Mouse (Mus musculus): Measurements from ENCODE around the gene Tmub2. TPM values are rescaled to one million over a fixed set of nuclear protein-coding genes. Genes with fewer than 3 reads are reported as not detected.
A peak's percentile ranks its signal among the peaks of the same experiment; 100 is the strongest.

Gene Tmub2
- polyA plus RNA-seq, 1 experiment from 2014 or later, result 48.9 TPM

GRCm38 (mm10) chr11:102257514-102257913 is 27.2 kb upstream of the Tmub2 start:
- Histone ChIP-seq H3K9me3 (no peaks in the 10 kb centered on the region), H3K4me1 (peaks cover 16% of the 10 kb centered on the region), H3K4me3 (peak overlapping the region; percentile 3; the same call in 1 of the 2 replicates), H3K36me3 (peaks cover 61% of the 10 kb centered on the region), H3K9ac (no peak overlapping the region), H3K27me3 (no peaks in the 10 kb centered on the region), H3K27ac (peak overlapping the region; percentile 60; the same call in 1 of the 2 replicates), H3K4me2 (replicated peaks) (no peak overlapping the region)
- 30% methylated on average over 9 of the region's 9 CpGs for WGBS
- no peak for ATAC-seq (ENCODE audit: insufficient number of reproducible peaks, insufficient read depth, low FRiP score, low TSS enrichment)

- peaks cover 16% of the 10 kb centered on the region for H3K4me1 ChIP-seq
- no peak overlapping the region for H3K4me3 ChIP-seq
- no peaks in the 10 kb centered on the region for H3K9me3 ChIP-seq
- no peak overlapping the region for H3K4me2 ChIP-seq (replicated peaks)
- 74% methylated on average over 6 of the region's 6 CpGs for WGBS
- H3K27ac ChIP-seq, result peak overlapping the region; percentile 60; the same call in 1 of the 2 replicates
- ATAC-seq (ENCODE audit: insufficient number of reproducible peaks, insufficient read depth, low FRiP score, low TSS enrichment), result no peak
- H3K27me3 ChIP-seq, result no peaks in the 10 kb centered on the region
- H3K36me3 ChIP-seq, result peaks cover 64% of the 10 kb centered on the region
- no peak overlapping the region for H3K9ac ChIP-seq
Observed at GRCm38 (mm10) chr11:102258095-102258494, 26.6 kb upstream of the Tmub2 start.

DNA sequence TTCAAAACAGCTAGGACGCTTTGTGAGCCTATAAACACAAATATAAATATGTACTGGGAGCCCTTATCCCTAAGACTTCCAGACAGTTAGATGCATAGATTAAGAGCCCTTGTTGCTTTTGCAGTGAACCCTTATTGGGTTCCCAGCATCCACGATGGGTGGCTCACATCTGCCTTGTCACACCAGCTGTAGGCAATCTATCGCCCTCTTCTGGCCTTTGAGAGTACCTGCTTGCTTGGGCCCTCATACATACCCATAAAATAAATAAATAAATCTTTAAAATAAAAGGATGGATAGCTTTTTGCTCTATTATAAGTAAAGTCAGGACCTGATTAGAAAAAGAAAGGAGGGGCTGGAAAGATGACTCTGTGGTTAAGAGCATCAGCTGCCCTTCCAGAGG is 26.2 kb upstream of the Tmub2 start:
- no peak for ATAC-seq (ENCODE audit: insufficient number of reproducible peaks, insufficient read depth, low FRiP score, low TSS enrichment)
- Histone ChIP-seq H3K27me3 (no peaks in the 10 kb centered on the region), H3K4me1 (peaks cover 16% of the 10 kb centered on the region), H3K4me3 (no peak overlapping the region), H3K36me3 (peaks cover 60% of the 10 kb centered on the region), H3K4me2 (replicated peaks) (no peak overlapping the region), H3K9ac (no peak overlapping the region), H3K27ac (no peak overlapping the region), H3K9me3 (no peaks in the 10 kb centered on the region)
- 87% methylated on average over 3 of the region's 3 CpGs for WGBS

- H3K9me3 ChIP-seq, result no peaks in the 10 kb centered on the region
- H3K9ac ChIP-seq, result no peak overlapping the region
- no peak for ATAC-seq (ENCODE audit: insufficient number of reproducible peaks, insufficient read depth, low FRiP score, low TSS enrichment)
- H3K36me3 ChIP-seq, result peaks cover 37% of the 10 kb centered on the region
- H3K27me3 ChIP-seq, result no peaks in the 10 kb centered on the region
- 90% methylated on average over 7 of the region's 7 CpGs for WGBS
- no peak overlapping the region for H3K27ac ChIP-seq
- H3K4me3 ChIP-seq, result no peak overlapping the region
- peaks cover 8% of the 10 kb centered on the region; the same call in 1 of the 2 replicates for H3K4me1 ChIP-seq
- H3K4me2 ChIP-seq (replicated peaks), result no peak overlapping the region
Observed at GRCm38 (mm10) chr11:102263211-102263610, 21.5 kb upstream of the Tmub2 start.

DNA sequence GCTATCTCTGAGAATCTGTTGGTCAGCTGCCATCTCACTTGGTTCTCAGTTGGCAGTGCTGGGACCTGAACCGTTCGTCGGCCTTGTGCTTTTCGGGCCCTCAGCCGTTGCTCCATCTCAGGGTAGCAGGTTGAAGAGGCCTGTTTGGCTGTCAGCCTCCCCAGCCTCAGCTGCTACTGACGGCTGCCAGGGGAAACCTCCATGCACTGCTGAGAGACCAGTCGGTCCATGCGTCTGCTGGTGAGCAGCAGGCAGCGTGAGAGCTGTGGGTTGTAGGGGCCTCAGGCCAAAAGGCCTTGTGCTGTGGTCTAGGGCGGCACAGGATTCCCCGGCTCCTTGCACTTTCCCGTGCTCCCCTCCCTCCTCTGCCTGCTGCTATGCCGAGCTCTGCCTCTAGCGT is 18.9 kb upstream of the Tmub2 start:
- Histone ChIP-seq H3K4me2 (replicated peaks) (no peak overlapping the region), H3K27ac (no peak overlapping the region), H3K27me3 (no peaks in the 10 kb centered on the region), H3K4me3 (no peak overlapping the region), H3K9ac (no peak overlapping the region), H3K4me1 (peaks cover 7% of the 10 kb centered on the region; the same call in 1 of the 2 replicates), H3K9me3 (no peaks in the 10 kb centered on the region), H3K36me3 (peaks cover 16% of the 10 kb centered on the region)
- 57% methylated on average over 14 of the region's 14 CpGs for WGBS
- ATAC-seq (ENCODE audit: insufficient number of reproducible peaks, insufficient read depth, low FRiP score, low TSS enrichment), result no peak

DNA sequence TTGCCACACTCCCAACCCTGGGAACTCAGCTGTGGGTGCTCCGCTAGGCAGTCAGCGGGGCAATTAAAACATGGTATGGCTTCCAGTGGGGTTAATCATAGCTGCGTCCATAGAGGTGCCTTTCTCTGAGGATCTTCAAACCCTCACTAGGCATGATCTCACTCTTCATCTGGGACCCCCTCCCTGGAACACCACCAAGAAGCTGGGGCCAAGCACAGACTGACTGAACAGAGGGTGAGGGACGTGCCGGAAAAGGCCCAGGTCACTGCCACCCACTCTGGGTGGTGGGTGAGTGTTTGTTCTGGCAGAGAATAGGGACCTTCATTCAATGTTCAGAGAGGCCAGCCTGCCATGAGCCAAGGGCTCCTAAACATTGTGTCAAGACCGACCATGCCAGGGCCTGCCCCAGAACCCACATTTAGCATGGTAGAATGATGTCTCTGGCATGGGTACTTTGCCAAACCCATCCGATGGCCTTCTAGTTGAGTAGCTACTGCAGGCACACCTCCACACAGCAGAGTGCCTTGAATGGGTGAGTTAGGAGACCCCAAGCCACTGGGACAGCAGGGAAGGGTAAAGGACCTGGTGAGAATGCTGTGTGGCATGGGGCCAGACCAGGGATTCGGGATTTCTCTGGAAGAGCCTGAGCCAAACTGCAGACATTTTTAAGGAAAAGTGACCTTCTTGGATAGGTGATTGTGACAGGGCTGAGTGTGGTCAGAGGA is 17.9 kb upstream of the Tmub2 start:
- H3K27me3 ChIP-seq, result no peaks in the 10 kb centered on the region
- H3K4me1 ChIP-seq, result peaks cover 7% of the 10 kb centered on the region; the same call in 1 of the 2 replicates
- 89% methylated on average over 8 of the region's 8 CpGs for WGBS
- no peak overlapping the region for H3K4me2 ChIP-seq (replicated peaks)
- no peak for ATAC-seq (ENCODE audit: insufficient number of reproducible peaks, insufficient read depth, low FRiP score, low TSS enrichment)
- H3K9ac ChIP-seq, result no peak overlapping the region
- H3K36me3 ChIP-seq, result peaks cover 15% of the 10 kb centered on the region
- no peaks in the 10 kb centered on the region for H3K9me3 ChIP-seq
- H3K27ac ChIP-seq, result no peak overlapping the region
- H3K4me3 ChIP-seq, result no peak overlapping the region

GRCm38 (mm10) chr11:102267480-102267879 is 17.3 kb upstream of the Tmub2 start:
- peaks cover 9% of the 10 kb centered on the region; the same call in 1 of the 2 replicates for H3K36me3 ChIP-seq
- peaks cover 7% of the 10 kb centered on the region; the same call in 1 of the 2 replicates for H3K4me1 ChIP-seq
- H3K27me3 ChIP-seq, result no peaks in the 10 kb centered on the region
- H3K9ac ChIP-seq, result no peak overlapping the region
- H3K27ac ChIP-seq, result no peak overlapping the region
- no peaks in the 10 kb centered on the region for H3K9me3 ChIP-seq
- no peak overlapping the region for H3K4me2 ChIP-seq (replicated peaks)
- 6% methylated on average over 11 of the region's 11 CpGs for WGBS
- H3K4me3 ChIP-seq, result no peak overlapping the region
- ATAC-seq (ENCODE audit: insufficient number of reproducible peaks, insufficient read depth, low FRiP score, low TSS enrichment), result no peak

DNA sequence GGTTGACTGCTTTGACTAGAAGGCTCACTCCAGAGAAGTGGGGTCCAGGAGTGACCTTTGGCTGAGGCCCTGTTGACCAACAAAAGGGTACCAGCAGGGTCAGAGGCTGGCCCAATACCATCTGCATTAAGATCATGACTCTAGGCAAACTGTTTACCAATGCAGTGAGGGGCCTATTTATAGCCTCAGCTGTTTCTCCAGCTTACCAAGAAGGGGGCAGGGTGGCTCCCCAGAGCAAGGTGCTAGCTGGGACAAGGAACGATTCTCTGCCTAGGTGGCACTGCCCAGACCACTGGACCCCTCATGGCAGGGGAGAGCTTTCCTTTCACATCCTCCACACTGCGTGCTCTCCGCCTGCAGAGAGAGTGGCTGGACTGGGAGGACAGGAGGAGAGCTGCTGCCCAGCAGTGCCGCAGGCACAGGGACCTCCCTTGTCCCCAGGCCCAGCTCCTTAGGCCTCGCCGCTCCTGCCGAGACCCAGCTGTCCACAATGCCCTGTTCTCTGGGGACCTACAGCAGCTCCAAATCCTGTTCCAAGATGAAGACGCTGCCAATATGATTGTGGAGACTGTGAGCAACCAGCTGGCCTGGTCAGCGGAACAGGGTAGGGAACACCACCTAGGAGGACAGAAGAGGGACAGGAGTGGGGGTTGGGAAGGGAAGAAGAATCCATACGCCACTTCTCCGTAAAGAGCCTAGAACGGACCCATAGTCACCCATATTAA is 16.0 kb upstream of the Tmub2 start, which contains the start of gene Asb16:
Gene Asb16, plus strand, starts transcription at position 224 of the 725 bp plus-strand sequence.
- Histone ChIP-seq H3K27me3 (no peaks in the 10 kb centered on the region), H3K4me3 (no peak within 1 kb of the TSS), H3K27ac (no peak within 1 kb of the TSS), H3K4me1 (peaks cover 7% of the 10 kb centered on the region; the same call in 1 of the 2 replicates), H3K9ac (no peak within 1 kb of the TSS), H3K36me3 (0 out of 2 replicates have a peak, but pooled peaks cover 5% of the 10 kb centered on the region), H3K4me2 (replicated peaks) (no peak within 1 kb of the TSS), H3K9me3 (no peaks in the 10 kb centered on the region)
- WGBS, result 88% methylated on average over 12 of the region's 12 CpGs
- ATAC-seq (ENCODE audit: insufficient number of reproducible peaks, insufficient read depth, low FRiP score, low TSS enrichment), result no peak

DNA sequence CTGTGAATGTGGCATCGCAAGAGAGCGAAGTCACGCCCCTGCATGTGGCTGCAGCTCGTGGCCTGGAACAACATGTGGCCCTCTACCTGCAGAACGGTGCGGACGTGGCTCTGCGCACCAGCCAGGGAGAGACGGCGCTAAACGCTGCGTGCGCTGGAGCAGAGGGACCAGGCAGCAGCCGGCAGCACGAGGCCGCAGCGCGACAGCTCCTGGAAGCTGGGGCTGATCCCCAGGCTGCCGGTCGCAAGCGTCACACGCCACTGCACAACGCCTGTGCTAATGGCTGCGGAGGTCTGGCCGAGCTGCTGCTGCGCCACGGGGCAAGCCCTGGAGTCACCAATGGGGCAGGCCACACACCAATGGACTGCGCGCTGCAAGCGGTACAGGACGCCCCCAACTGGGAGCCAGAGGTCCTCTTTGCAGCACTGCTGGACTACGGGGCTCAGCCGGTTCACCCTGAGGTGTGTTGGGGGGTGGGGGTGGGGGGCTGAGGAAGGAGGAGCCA is 8.3 kb upstream of the Tmub2 start:
- peak overlapping the region; percentile 60 for H3K9ac ChIP-seq
- peaks cover 14% of the 10 kb centered on the region; the same call in 1 of the 2 replicates for H3K4me1 ChIP-seq
- H3K27me3 ChIP-seq, result peaks cover 8% of the 10 kb centered on the region; the same call in 1 of the 2 replicates
- no peaks in the 10 kb centered on the region for H3K9me3 ChIP-seq
- under 1% methylated on average over 33 of the region's 33 CpGs for WGBS
- H3K36me3 ChIP-seq, result no peaks in the 10 kb centered on the region
- H3K27ac ChIP-seq, result 0 out of 2 replicates have a peak overlapping the region, but pooled peaks have one; percentile 46
- peak overlapping the region; percentile 87 for H3K4me2 ChIP-seq (replicated peaks)
- ATAC-seq (ENCODE audit: insufficient number of reproducible peaks, insufficient read depth, low FRiP score, low TSS enrichment), result peak; percentile 77
- H3K4me3 ChIP-seq, result peak overlapping the region; percentile 41

DNA sequence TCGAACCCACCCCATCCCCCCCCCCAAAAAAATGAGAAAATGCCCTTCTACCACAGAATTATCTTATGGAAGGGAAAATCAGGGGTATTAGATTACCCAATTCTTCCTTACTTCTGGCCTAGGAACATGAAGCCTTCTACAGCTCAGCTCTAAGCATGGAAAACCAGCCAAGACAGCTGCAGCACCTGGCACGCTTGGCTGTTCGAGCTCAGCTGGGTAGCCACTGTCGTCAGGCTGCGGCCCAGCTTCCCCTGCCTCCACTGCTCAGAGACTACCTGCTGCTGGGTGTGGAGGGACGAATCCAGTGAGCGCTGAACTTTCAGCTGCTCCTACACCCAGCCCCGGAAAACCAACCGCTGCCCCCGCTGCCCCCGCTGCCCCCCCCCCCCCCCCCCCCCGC is 7.0 kb upstream of the Tmub2 start:
- Histone ChIP-seq H3K4me2 (replicated peaks) (no peak overlapping the region), H3K27ac (no peak overlapping the region), H3K4me1 (peaks cover 14% of the 10 kb centered on the region; the same call in 1 of the 2 replicates), H3K9ac (no peak overlapping the region), H3K36me3 (no peaks in the 10 kb centered on the region), H3K27me3 (peaks cover 8% of the 10 kb centered on the region; the same call in 1 of the 2 replicates), H3K4me3 (no peak overlapping the region), H3K9me3 (no peaks in the 10 kb centered on the region)
- no peak for ATAC-seq (ENCODE audit: insufficient number of reproducible peaks, insufficient read depth, low FRiP score, low TSS enrichment)
- 50% methylated on average over 10 of the region's 12 CpGs for WGBS

- 89% methylated on average over 3 of the region's 3 CpGs for WGBS
- no peak for ATAC-seq (ENCODE audit: insufficient number of reproducible peaks, insufficient read depth, low FRiP score, low TSS enrichment)
- no peaks in the 10 kb centered on the region for H3K9me3 ChIP-seq
- peaks cover 8% of the 10 kb centered on the region; the same call in 1 of the 2 replicates for H3K27me3 ChIP-seq
- no peak overlapping the region for H3K4me3 ChIP-seq
- peaks cover 14% of the 10 kb centered on the region; the same call in 1 of the 2 replicates for H3K4me1 ChIP-seq
- no peak overlapping the region for H3K9ac ChIP-seq
- no peak overlapping the region for H3K27ac ChIP-seq
- no peak overlapping the region for H3K4me2 ChIP-seq (replicated peaks)
- H3K36me3 ChIP-seq, result no peaks in the 10 kb centered on the region
Observed at GRCm38 (mm10) chr11:102279595-102279994, 5.1 kb upstream of the Tmub2 start.
